Mouse (Mus musculus) lung, embryonic 14.5 days (tissue): ENCODE measurements around the gene Pxt1. TPM values are rescaled to one million over a fixed set of nuclear protein-coding genes. Genes with fewer than 3 reads are reported as not detected.
A peak's percentile ranks its signal among the peaks of the same experiment; 100 is the strongest.

Experiments
- ATAC-seq: fragments of 200-750 bp; cut with Nextera tagmentation; 2 replicates; pipeline ENCODE4 v1.8.0; 2017; ENCODE audit warnings: mild to moderate bottlenecking, moderate TSS enrichment, moderate library complexity; ENCODE audit not compliant: insufficient read depth
- DNase-seq: peaks from one replicate; pipeline ENCODE4 v3.0.0-alpha.2; 2015
- H3K27ac ChIP-seq: fragments of 300-500 bp; sonication (generic); 2 replicates; pipeline ENCODE4 v1.5.1; 2014; ENCODE audit warnings: low read depth, mild to moderate bottlenecking, moderate library complexity
- H3K27me3 ChIP-seq: fragments of 300-500 bp; sonication (generic); 2 replicates; pipeline ENCODE4 v1.6.1; 2014; ENCODE audit warnings: low read length, control low read depth; ENCODE audit not compliant: insufficient read depth
- H3K36me3 ChIP-seq: fragments of 300-500 bp; sonication (generic); 2 replicates; pipeline ENCODE4 v1.6.1; 2014; ENCODE audit warnings: control low read depth; ENCODE audit not compliant: insufficient read depth
- H3K4me1 ChIP-seq: fragments of 300-500 bp; sonication (generic); 2 replicates; pipeline ENCODE4 v1.6.1; 2014; ENCODE audit warnings: antibody characterized with exemption, control low read depth; ENCODE audit not compliant: insufficient read depth
- H3K4me2 ChIP-seq: fragments of 300-500 bp; sonication (generic); 2 replicates; pipeline ENCODE4 v1.6.1; 2014; ENCODE audit warnings: mild to moderate bottlenecking
- H3K4me3 ChIP-seq: fragments of 300-500 bp; sonication (generic); 2 replicates; pipeline ENCODE4 v1.5.1; 2014; ENCODE audit warnings: low read depth, low read length
- H3K9ac ChIP-seq: fragments of 300-500 bp; sonication (generic); 2 replicates; pipeline ENCODE4 v1.6.1; 2014
- H3K9me3 ChIP-seq: fragments of 300-500 bp; sonication (generic); 2 replicates; pipeline ENCODE4 v1.6.1; 2016; ENCODE audit warnings: low read depth, low read length, control low read depth
- CTCF ChIP-seq: IDR thresholded peaks from 2 replicates; pipeline ENCODE4 v1.5.1; 2016; ENCODE audit warnings: antibody characterized with exemption, low read depth
- WGBS: fragments of 180-500 bp; shearing (Covaris S2); extraction: QIAGEN DNeasy Blood & Tissue Kit; methylation state at CpG from one replicate; pipeline ENCODE4 v1.1.7; 2014; 5-methylcytosine and 5-hydroxymethylcytosine counted together
- polyA plus RNA-seq: library from polyadenylated mRNA; unstranded; fragments of >200 nt; fragmentation: Nextera tagmentation; extraction: Ambion mirVana; gene quantifications from 2 replicates; pipeline ENCODE4 v1.2.1, GENCODE M21; 2014

The Pxt1 gene
- polyA plus RNA-seq, 1 experiment from 2014 or later = 0.82 TPM

GRCm38 (mm10) chr17:28986833-28987232, 43.2 kb upstream of the Pxt1 start:
- Histone ChIP-seq H3K4me3 (no peak overlapping the region), H3K36me3 (peaks cover 98% of the 10 kb centered on the region), H3K4me2 (no peak overlapping the region), H3K4me1 (peaks cover 3% of the 10 kb centered on the region; the same call in 1 of the 2 replicates), H3K9me3 (no peaks in the 10 kb centered on the region), H3K27ac (no peak overlapping the region), H3K9ac (no peak overlapping the region), H3K27me3 (no peaks in the 10 kb centered on the region)
- ATAC-seq (no peak), DNase-seq (peak; percentile 64)
- peak; percentile 64 for TF ChIP-seq CTCF

DNA sequence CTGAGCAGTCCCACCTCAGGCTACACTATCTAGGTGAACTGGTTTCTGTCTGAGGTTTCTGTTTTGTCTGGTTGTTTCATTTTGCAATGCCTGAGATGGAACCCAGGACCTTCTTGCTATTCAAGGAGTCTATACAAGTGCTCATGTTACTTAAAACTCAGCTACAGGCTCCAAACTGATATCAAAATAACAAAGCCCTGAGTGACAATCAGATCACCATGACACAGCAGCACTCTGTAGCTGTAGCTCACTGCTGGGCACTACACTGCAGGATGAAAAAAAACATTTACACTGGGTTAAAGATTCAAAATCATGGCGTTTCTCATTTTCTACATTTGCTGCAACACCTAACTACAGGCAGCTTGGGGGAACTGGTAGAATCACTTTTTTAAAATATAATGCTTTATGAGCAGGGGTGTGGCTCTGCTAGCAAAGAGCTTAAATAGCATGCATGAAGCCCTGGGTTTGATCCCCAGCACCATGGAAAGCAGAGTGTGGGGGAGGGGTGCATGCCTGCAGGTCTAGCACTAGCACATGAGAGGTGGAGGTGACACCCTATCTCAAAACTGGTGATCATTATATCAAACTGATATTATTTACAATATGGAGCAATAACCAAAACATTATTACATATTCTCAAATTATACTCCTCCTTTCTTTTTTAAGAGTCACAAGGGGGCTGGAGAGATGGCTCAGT, 41.2 kb upstream of the Pxt1 start:
- no peak for ATAC-seq
- H3K36me3 ChIP-seq = peaks cover 93% of the 10 kb centered on the region

GRCm38 (mm10) chr17:28982591-28982990, 39.0 kb upstream of the Pxt1 start:
- Histone ChIP-seq H3K9ac (no peak overlapping the region), H3K36me3 (peaks cover 92% of the 10 kb centered on the region), H3K27ac (no peak overlapping the region), H3K4me2 (no peak overlapping the region), H3K4me3 (no peak overlapping the region), H3K4me1 (no peaks in the 10 kb centered on the region), H3K27me3 (no peaks in the 10 kb centered on the region), H3K9me3 (no peaks in the 10 kb centered on the region)
- TF ChIP-seq CTCF = no peak
- ATAC-seq (no peak), DNase-seq (peak; percentile 21)
- 12% methylated on average over 4 of the region's 4 CpGs for WGBS

More for the DNA sequence above, 41.2 kb upstream of the Pxt1 start:
- no peak overlapping the region for H3K9ac ChIP-seq
- TF ChIP-seq CTCF = no peak
- no peaks in the 10 kb centered on the region for H3K4me1 ChIP-seq
- no peak overlapping the region for H3K4me2 ChIP-seq
- no peak overlapping the region for H3K4me3 ChIP-seq
- DNase-seq = no peak
- WGBS = 81% methylated on average over 1 of the region's 1 CpGs
- no peaks in the 10 kb centered on the region for H3K9me3 ChIP-seq
- H3K27ac ChIP-seq = no peak overlapping the region
- no peaks in the 10 kb centered on the region for H3K27me3 ChIP-seq

DNA sequence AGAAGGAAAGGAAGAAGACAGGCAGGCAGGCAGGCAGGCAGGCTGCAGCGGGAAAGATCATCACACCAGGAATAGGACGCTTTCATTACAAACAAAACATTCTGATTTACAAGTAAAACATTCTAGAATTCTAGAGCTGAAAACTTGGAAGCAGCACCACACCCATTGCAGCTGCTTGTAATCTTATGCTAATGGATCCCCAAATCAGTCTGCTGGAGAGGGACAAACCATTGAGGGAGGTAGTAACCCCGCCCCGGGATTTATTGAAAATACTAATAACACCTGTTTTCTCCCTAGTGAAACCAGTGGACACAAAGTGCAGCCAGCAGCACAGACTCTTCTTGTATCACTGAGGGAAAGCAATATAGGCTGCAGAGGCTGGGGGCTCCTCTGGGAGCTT, 37.4 kb upstream of the Pxt1 start:
- Histone ChIP-seq H3K4me2 (no peak overlapping the region), H3K36me3 (peaks cover 90% of the 10 kb centered on the region), H3K27me3 (no peaks in the 10 kb centered on the region), H3K27ac (no peak overlapping the region), H3K9ac (no peak overlapping the region), H3K4me3 (no peak overlapping the region), H3K4me1 (no peaks in the 10 kb centered on the region), H3K9me3 (no peaks in the 10 kb centered on the region)
- 76% methylated on average over 4 of the region's 4 CpGs for WGBS
- no peak for TF ChIP-seq CTCF
- DNase-seq (no peak), ATAC-seq (no peak)

DNA sequence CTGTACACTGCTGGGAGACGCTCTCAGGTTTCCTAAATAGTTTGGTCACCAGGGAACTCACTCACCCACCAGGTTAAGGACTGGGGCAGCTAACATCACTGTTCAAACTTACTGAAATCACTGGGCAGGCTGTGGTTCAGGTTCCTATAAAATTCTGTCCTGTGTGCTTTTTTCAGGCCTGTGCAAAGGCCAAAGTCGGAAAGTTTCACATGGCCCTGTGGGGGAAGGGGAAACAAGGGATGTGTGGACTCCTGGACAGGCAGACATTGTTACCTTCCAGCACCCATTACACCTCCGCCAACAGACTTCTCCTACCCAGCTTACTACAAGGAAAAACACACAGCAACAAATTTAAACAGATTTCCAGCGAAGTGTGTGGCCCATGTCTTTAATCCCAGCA, 35.5 kb upstream of the Pxt1 start:
- Histone ChIP-seq H3K9ac (no peak overlapping the region), H3K4me3 (no peak overlapping the region), H3K4me1 (no peaks in the 10 kb centered on the region), H3K4me2 (no peak overlapping the region), H3K36me3 (peaks cover 87% of the 10 kb centered on the region), H3K27me3 (no peaks in the 10 kb centered on the region), H3K9me3 (no peaks in the 10 kb centered on the region), H3K27ac (no peak overlapping the region)
- TF ChIP-seq CTCF = no peak
- DNase-seq (no peak), ATAC-seq (no peak)
- 90% methylated on average over 4 of the region's 4 CpGs for WGBS

GRCm38 (mm10) chr17:28970122-28970521, 26.5 kb upstream of the Pxt1 start:
- H3K9ac ChIP-seq = no peak overlapping the region
- no peak for TF ChIP-seq CTCF
- H3K36me3 ChIP-seq = peaks cover 97% of the 10 kb centered on the region
- no peak overlapping the region for H3K4me2 ChIP-seq
- no peak for DNase-seq
- no peak overlapping the region for H3K4me3 ChIP-seq
- ATAC-seq = no peak
- no peak overlapping the region for H3K27ac ChIP-seq
- no peaks in the 10 kb centered on the region for H3K27me3 ChIP-seq
- H3K4me1 ChIP-seq = no peaks in the 10 kb centered on the region
- H3K9me3 ChIP-seq = no peaks in the 10 kb centered on the region

DNA sequence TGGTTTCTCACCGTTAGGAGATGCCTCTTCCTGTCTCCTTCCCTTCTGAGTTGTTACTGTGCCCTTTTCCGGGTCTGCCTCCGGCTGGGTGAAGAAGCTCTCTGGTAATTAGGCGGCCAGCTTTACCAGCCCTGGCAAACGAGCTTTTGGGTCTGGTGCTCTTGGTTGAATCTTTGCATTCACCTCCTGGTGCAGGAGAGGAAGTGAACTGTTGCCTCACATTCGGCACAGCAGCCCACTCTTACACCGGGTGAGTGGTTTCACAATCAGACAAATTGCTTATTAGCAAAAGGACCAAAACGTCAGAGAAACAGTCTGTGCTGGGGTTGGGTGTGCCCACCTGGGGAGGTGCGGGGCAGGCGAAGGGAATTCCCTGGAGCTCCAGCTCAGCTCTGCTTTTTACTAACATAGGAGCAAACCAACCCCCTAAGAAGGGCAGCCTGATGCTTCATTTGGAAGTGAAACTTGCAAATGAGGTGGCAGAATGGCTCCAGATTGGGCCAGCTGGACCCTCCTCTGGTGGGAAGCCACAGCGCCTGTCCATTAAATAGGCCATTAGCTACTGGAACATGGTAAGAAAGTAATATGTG, 23.5 kb upstream of the Pxt1 start:
- WGBS = 68% methylated on average over 11 of the region's 11 CpGs
- no peak overlapping the region for H3K4me3 ChIP-seq
- H3K9me3 ChIP-seq = no peaks in the 10 kb centered on the region
- H3K4me2 ChIP-seq = no peak overlapping the region
- TF ChIP-seq CTCF = no peak
- no peaks in the 10 kb centered on the region for H3K4me1 ChIP-seq
- ATAC-seq = no peak
- no peak overlapping the region for H3K27ac ChIP-seq
- no peak overlapping the region for H3K9ac ChIP-seq
- no peaks in the 10 kb centered on the region for H3K27me3 ChIP-seq
- DNase-seq = no peak
- H3K36me3 ChIP-seq = peaks cover 99% of the 10 kb centered on the region
